Mouse (Mus musculus): ENCODE measurements around the gene Gm10778. TPM values are rescaled to one million over a fixed set of nuclear protein-coding genes. Genes with fewer than 3 reads are reported as not detected.

The Gm10778 gene
- polyA plus RNA-seq, 1 experiment from 2014 or later, result 2.3 TPM

GRCm38 (mm10) chr10:81608308-81608707 is 40.6 kb upstream of the Gm10778 start:
- no peak overlapping the region for H3K4me3 ChIP-seq
- no peak for ATAC-seq
- peaks cover 28% of the 10 kb centered on the region for H3K4me1 ChIP-seq
- H3K9me3 ChIP-seq (replicated peaks), result no peaks in the 10 kb centered on the region
- H3K9ac ChIP-seq, result no peak overlapping the region
- no peaks in the 10 kb centered on the region for H3K27me3 ChIP-seq (replicated peaks)
- H3K27ac ChIP-seq, result no peak overlapping the region
- H3K4me2 ChIP-seq, result no peak overlapping the region
- 86% methylated on average over 1 of the region's 1 CpGs for WGBS (ENCODE audit: insufficient replicate concordance)
- H3K36me3 ChIP-seq, result peaks cover 13% of the 10 kb centered on the region; the same call in 1 of the 2 replicates

GRCm38 (mm10) chr10:81612779-81613178 is 36.1 kb upstream of the Gm10778 start:
- Histone ChIP-seq H3K27ac (no peak overlapping the region), H3K4me1 (no peaks in the 10 kb centered on the region), H3K36me3 (peaks cover 13% of the 10 kb centered on the region; the same call in 1 of the 2 replicates), H3K27me3 (replicated peaks) (no peaks in the 10 kb centered on the region), H3K4me2 (no peak overlapping the region), H3K9me3 (replicated peaks) (no peaks in the 10 kb centered on the region), H3K9ac (no peak overlapping the region), H3K4me3 (no peak overlapping the region)
- ATAC-seq, result no peak
- 54% methylated on average over 3 of the region's 3 CpGs for WGBS (ENCODE audit: insufficient replicate concordance)

- Histone ChIP-seq H3K4me3 (no peak overlapping the region), H3K36me3 (no peaks in the 10 kb centered on the region), H3K9ac (no peak overlapping the region), H3K27ac (no peak overlapping the region), H3K4me1 (no peaks in the 10 kb centered on the region), H3K4me2 (no peak overlapping the region), H3K9me3 (replicated peaks) (no peaks in the 10 kb centered on the region), H3K27me3 (replicated peaks) (no peaks in the 10 kb centered on the region)
- no peak for ATAC-seq
- 70% methylated on average over 6 of the region's 6 CpGs for WGBS (ENCODE audit: insufficient replicate concordance)
Measured at GRCm38 (mm10) chr10:81615486-81615885, 33.4 kb upstream of the Gm10778 start.

GRCm38 (mm10) chr10:81619976-81620375 is 28.9 kb upstream of the Gm10778 start:
- Histone ChIP-seq H3K27ac (no peak overlapping the region), H3K9ac (no peak overlapping the region), H3K36me3 (peaks cover 35% of the 10 kb centered on the region), H3K9me3 (replicated peaks) (no peaks in the 10 kb centered on the region), H3K4me3 (no peak overlapping the region), H3K4me1 (peaks cover 12% of the 10 kb centered on the region), H3K27me3 (replicated peaks) (no peaks in the 10 kb centered on the region), H3K4me2 (no peak overlapping the region)
- ATAC-seq, result no peak
- 66% methylated on average over 5 of the region's 5 CpGs for WGBS (ENCODE audit: insufficient replicate concordance)

GRCm38 (mm10) chr10:81620786-81621185 is 28.1 kb upstream of the Gm10778 start:
- Histone ChIP-seq H3K27me3 (replicated peaks) (no peaks in the 10 kb centered on the region), H3K4me1 (peaks cover 14% of the 10 kb centered on the region)
- 55% methylated on average over 9 of the region's 9 CpGs for WGBS (ENCODE audit: insufficient replicate concordance)

GRCm38 (mm10) chr10:81623441-81623840 is 25.4 kb upstream of the Gm10778 start:
- H3K4me1 ChIP-seq, result peaks cover 36% of the 10 kb centered on the region
- no peaks in the 10 kb centered on the region for H3K27me3 ChIP-seq (replicated peaks)
- H3K4me2 ChIP-seq, result no peak overlapping the region
- WGBS (ENCODE audit: insufficient replicate concordance), result 49% methylated on average over 8 of the region's 8 CpGs
- H3K9ac ChIP-seq, result no peak overlapping the region
- H3K4me3 ChIP-seq, result no peak overlapping the region
- H3K36me3 ChIP-seq, result peaks cover 47% of the 10 kb centered on the region
- peak overlapping the region; percentile 17; the same call in 1 of the 2 replicates for H3K27ac ChIP-seq
- no peak for ATAC-seq
- H3K9me3 ChIP-seq (replicated peaks), result no peaks in the 10 kb centered on the region

More at GRCm38 (mm10) chr10:81620786-81621185, 28.1 kb upstream of the Gm10778 start:
- Histone ChIP-seq H3K27ac (no peak overlapping the region), H3K9me3 (replicated peaks) (no peaks in the 10 kb centered on the region), H3K36me3 (peaks cover 43% of the 10 kb centered on the region), H3K9ac (no peak overlapping the region), H3K4me3 (no peak overlapping the region), H3K4me2 (no peak overlapping the region)
- no peak for ATAC-seq

- peak overlapping the region; percentile 83 for H3K4me2 ChIP-seq
- peaks cover 6% of the 10 kb centered on the region; the same call in 1 of the 2 replicates for H3K27me3 ChIP-seq (replicated peaks)
- peak overlapping the region; percentile 81 for H3K4me3 ChIP-seq
- peaks cover 36% of the 10 kb centered on the region for H3K4me1 ChIP-seq
- peak overlapping the region; percentile 93 for H3K27ac ChIP-seq
- no peak for ATAC-seq
- H3K9me3 ChIP-seq (replicated peaks), result no peaks in the 10 kb centered on the region
- peak overlapping the region; percentile 76 for H3K9ac ChIP-seq
- 79% methylated on average over 22 of the region's 22 CpGs for WGBS (ENCODE audit: insufficient replicate concordance)
- H3K36me3 ChIP-seq, result peaks cover 43% of the 10 kb centered on the region
Measured at GRCm38 (mm10) chr10:81626101-81626993, 22.5 kb upstream of the Gm10778 start.

- H3K36me3 ChIP-seq, result peaks cover 37% of the 10 kb centered on the region
- peak within 1 kb of the TSS; percentile 81 for H3K4me3 ChIP-seq
- H3K9ac ChIP-seq, result peak within 1 kb of the TSS; percentile 76
- peak within 1 kb of the TSS; percentile 83 for H3K4me2 ChIP-seq
- ATAC-seq, result peak; percentile 92
- WGBS (ENCODE audit: insufficient replicate concordance), result 3% methylated on average over 40 of the region's 40 CpGs
- H3K27me3 ChIP-seq (replicated peaks), result peaks cover 6% of the 10 kb centered on the region; the same call in 1 of the 2 replicates
- H3K4me1 ChIP-seq, result peaks cover 36% of the 10 kb centered on the region
- peak within 1 kb of the TSS; percentile 93 for H3K27ac ChIP-seq
- no peaks in the 10 kb centered on the region for H3K9me3 ChIP-seq (replicated peaks)
Measured at GRCm38 (mm10) chr10:81626994-81627835, 21.6 kb upstream of the Gm10778 start, which contains the start of gene Sirt6. Gene Sirt6, minus strand, starts transcription at chr10:81627797.

- peak overlapping the region; percentile 76 for H3K9ac ChIP-seq
- peaks cover 39% of the 10 kb centered on the region for H3K4me1 ChIP-seq
- H3K27ac ChIP-seq, result peak overlapping the region; percentile 93
- H3K4me3 ChIP-seq, result peak overlapping the region; percentile 81
- H3K36me3 ChIP-seq, result peaks cover 31% of the 10 kb centered on the region
- peak; percentile 39 for ATAC-seq
- WGBS (ENCODE audit: insufficient replicate concordance), result 46% methylated on average over 7 of the region's 7 CpGs
- H3K27me3 ChIP-seq (replicated peaks), result peaks cover 6% of the 10 kb centered on the region; the same call in 1 of the 2 replicates
- H3K4me2 ChIP-seq, result peak overlapping the region; percentile 83
- H3K9me3 ChIP-seq (replicated peaks), result no peaks in the 10 kb centered on the region
Measured at GRCm38 (mm10) chr10:81627836-81628220, 21.0 kb upstream of the Gm10778 start.

GRCm38 (mm10) chr10:81628390-81628789 is 20.5 kb upstream of the Gm10778 start, which contains the start of gene Ankrd24:
Gene Ankrd24, plus strand, starts transcription at chr10:81628540.
- peak within 1 kb of the TSS; percentile 76 for H3K9ac ChIP-seq
- 78% methylated on average over 16 of the region's 16 CpGs for WGBS (ENCODE audit: insufficient replicate concordance)
- H3K27me3 ChIP-seq (replicated peaks), result peaks cover 6% of the 10 kb centered on the region; the same call in 1 of the 2 replicates
- H3K36me3 ChIP-seq, result peaks cover 27% of the 10 kb centered on the region
- peak within 1 kb of the TSS; percentile 81 for H3K4me3 ChIP-seq
- no peak for ATAC-seq
- H3K4me1 ChIP-seq, result peaks cover 41% of the 10 kb centered on the region
- peak within 1 kb of the TSS; percentile 83 for H3K4me2 ChIP-seq
- peak within 1 kb of the TSS; percentile 93 for H3K27ac ChIP-seq
- no peaks in the 10 kb centered on the region for H3K9me3 ChIP-seq (replicated peaks)

GRCm38 (mm10) chr10:81633253-81634099 is 15.4 kb upstream of the Gm10778 start:
- Histone ChIP-seq H3K9ac (peak overlapping the region; percentile 58), H3K4me1 (peaks cover 33% of the 10 kb centered on the region), H3K27me3 (replicated peaks) (peaks cover 25% of the 10 kb centered on the region), H3K9me3 (replicated peaks) (no peaks in the 10 kb centered on the region), H3K27ac (peak overlapping the region; percentile 71), H3K36me3 (no peaks in the 10 kb centered on the region), H3K4me3 (peak overlapping the region; percentile 53), H3K4me2 (peak overlapping the region; percentile 75)
- ATAC-seq, result peak; percentile 96
- 5% methylated on average over 37 of the region's 37 CpGs for WGBS (ENCODE audit: insufficient replicate concordance)

Measured in liver, embryonic 12.5 days (tissue).